Mouse (Mus musculus) megakaryocyte, embryonic 14.5 days (primary cell): ENCODE data around the gene Sspo.

Experiments used
- FLI1 ChIP-seq: IDR thresholded peaks from 2 replicates; pipeline ENCODE4 v1.6.1; 2012; ENCODE audit warnings: low read length, inconsistent platforms, mixed read lengths
- GATA1 ChIP-seq: IDR thresholded peaks from 3 replicates; pipeline ENCODE4 v1.6.1; 2012; ENCODE audit warnings: mixed read lengths, low read length, inconsistent platforms, borderline replicate concordance

GRCm38 (mm10) chr6:48399906-48400305 is 48.1 kb upstream of the Sspo start:
- TF ChIP-seq GATA1 (no peak), FLI1 (no peak)
